Mouse (Mus musculus): ENCODE measurements around the gene Mapkap1.
A peak's percentile ranks its signal among the peaks of the same experiment; 100 is the strongest.

The Mapkap1 gene

DNA sequence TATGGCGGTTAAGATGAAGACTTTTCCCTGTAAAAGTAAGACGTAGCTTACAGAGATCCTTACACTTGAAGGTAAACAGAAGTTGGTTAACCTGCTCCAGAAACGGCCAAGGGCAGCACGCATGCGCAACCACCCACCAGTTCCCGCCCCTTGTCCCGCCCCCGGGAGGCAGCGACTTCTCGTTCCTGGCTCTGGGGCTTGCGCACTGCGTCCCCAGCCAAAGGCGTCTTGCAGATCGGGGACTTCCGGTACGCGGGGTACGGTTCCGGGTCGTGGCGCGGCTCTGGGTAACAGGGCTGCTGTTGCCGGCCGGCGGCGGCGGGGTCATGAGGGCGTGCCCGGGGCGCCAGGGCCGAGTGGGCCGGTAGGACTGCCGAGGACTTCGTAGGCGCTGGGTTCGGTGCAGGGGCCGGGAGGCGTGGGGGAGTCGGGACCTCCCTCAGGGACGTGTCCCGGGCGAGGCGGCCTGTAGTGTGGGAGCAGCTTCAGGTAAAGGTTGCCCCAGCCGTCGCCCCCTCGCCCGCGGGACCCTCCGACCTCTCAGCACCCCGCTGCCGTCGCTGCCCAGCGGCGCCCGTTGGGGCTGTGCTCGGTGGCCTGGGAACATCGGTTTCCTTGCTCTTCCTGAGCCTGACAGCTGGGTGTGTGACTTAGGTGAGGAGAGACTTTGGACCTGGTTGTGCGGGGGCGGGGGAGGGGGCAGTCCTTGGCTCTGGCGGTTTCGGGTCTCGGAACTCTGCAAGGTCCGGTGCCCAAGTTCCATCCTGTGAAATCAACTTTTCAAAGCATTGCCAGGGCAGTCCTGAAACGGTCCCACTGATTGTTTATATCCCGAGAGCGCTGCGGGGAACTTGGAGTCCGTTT, at the start of gene Mapkap1:
Mapkap1 (plus strand) TSS at position 171 of the 864 bp plus-strand sequence.
- peak; percentile 97 for DNase-seq (ENCODE audit: low read depth, low spot score)
- no peaks in the 10 kb centered on the region for H3K27me3 ChIP-seq (ENCODE audit: control insufficient read depth, insufficient read depth, low read length, poor library complexity, severe bottlenecking)
- H3K36me3 ChIP-seq (ENCODE audit: control insufficient read depth, insufficient read depth, low read length, poor library complexity, severe bottlenecking), result no peaks in the 10 kb centered on the region

DNA sequence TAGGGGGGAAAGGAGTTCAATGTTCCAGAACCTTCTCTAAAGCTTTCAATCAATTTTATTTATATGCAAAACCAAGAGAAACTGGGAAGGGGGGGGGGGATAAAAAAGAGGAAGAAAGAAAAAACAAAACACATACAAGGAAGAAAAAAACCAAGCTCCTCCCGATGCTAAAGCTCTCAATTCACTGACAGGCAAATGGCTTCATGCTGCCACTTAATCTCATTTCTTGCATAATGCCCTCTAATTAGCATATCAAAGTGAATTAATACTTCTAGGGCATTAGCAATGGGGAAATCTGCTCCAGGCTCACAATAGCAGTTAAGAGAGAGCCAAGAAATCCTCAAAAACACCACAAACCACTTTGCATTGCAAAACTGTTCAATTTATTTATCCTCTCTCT, 42.9 kb upstream of the Mapkap1 start:
- Histone ChIP-seq H3K27me3 (ENCODE audit: control insufficient read depth, insufficient read depth, low read length, poor library complexity, severe bottlenecking) (no peaks in the 10 kb centered on the region), H3K36me3 (ENCODE audit: control insufficient read depth, insufficient read depth, low read length, poor library complexity, severe bottlenecking) (no peaks in the 10 kb centered on the region)
- DNase-seq (ENCODE audit: low read depth, low spot score), result peak; percentile 13

DNA sequence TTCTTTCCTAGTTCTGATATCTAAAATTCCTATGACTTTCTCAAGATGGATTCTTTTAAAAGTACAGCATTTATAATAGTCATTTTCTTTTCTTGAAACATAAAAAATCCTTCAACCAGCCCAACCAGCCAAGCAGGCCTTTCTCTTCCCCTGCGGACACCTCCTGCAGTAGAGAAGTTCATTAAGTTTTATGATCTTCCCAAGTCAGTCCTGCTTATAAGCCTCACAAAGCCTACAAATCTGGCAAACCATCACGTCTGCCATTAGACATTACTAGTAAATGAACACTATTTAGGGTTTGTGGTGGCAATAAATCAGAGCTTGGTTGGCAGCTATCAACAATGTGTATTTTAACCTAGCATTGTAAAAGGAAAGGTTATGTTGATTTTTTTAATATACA, 39.5 kb upstream of the Mapkap1 start:
- no peaks in the 10 kb centered on the region for H3K27me3 ChIP-seq (ENCODE audit: control insufficient read depth, insufficient read depth, low read length, poor library complexity, severe bottlenecking)
- no peaks in the 10 kb centered on the region for H3K36me3 ChIP-seq (ENCODE audit: control insufficient read depth, insufficient read depth, low read length, poor library complexity, severe bottlenecking)
- DNase-seq (ENCODE audit: low read depth, low spot score), result no peak

DNA sequence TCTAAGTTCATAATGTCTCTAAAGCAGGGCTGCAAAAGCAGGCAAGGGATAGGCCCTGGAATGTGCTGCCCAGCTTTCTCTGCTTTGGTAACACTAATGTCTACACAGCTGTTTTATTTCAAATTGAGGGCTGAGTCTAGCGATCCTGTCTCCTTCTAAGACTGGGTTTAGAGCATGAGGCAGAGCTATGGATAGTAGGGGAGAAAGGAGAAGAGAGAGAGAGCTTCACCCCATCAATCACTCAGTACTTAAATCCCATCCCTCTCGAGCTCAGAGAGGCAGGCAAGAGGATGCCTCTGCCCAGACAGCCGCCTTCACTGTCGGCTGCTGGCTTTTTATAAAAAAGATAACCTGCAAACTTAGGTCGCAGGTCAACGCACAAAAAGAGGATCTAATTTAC, 38.2 kb upstream of the Mapkap1 start:
- Histone ChIP-seq H3K27me3 (ENCODE audit: control insufficient read depth, insufficient read depth, low read length, poor library complexity, severe bottlenecking) (no peaks in the 10 kb centered on the region), H3K36me3 (ENCODE audit: control insufficient read depth, insufficient read depth, low read length, poor library complexity, severe bottlenecking) (no peaks in the 10 kb centered on the region)
- DNase-seq (ENCODE audit: low read depth, low spot score), result no peak

DNA sequence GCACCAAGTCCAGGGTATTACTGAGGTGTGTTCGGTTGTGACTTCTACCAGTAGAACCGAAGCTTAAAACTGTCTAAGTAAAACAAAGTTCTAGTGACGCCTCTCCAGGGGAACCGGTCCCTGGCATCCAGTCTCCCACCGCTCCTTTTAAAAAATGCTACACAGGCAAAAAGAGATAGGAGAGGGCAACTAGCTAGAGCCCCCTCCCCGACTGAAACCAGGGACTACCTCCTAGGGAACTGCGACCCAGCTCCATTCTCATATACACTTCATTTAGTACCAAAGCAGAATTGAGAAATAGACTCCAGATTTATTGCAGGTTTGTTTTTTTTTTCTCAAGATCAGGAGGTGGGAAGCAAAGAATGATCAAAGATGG, 36.2 kb upstream of the Mapkap1 start:
- H3K27me3 ChIP-seq (ENCODE audit: control insufficient read depth, insufficient read depth, low read length, poor library complexity, severe bottlenecking), result no peaks in the 10 kb centered on the region
- DNase-seq (ENCODE audit: low read depth, low spot score), result no peak
- H3K36me3 ChIP-seq (ENCODE audit: control insufficient read depth, insufficient read depth, low read length, poor library complexity, severe bottlenecking), result no peaks in the 10 kb centered on the region

DNA sequence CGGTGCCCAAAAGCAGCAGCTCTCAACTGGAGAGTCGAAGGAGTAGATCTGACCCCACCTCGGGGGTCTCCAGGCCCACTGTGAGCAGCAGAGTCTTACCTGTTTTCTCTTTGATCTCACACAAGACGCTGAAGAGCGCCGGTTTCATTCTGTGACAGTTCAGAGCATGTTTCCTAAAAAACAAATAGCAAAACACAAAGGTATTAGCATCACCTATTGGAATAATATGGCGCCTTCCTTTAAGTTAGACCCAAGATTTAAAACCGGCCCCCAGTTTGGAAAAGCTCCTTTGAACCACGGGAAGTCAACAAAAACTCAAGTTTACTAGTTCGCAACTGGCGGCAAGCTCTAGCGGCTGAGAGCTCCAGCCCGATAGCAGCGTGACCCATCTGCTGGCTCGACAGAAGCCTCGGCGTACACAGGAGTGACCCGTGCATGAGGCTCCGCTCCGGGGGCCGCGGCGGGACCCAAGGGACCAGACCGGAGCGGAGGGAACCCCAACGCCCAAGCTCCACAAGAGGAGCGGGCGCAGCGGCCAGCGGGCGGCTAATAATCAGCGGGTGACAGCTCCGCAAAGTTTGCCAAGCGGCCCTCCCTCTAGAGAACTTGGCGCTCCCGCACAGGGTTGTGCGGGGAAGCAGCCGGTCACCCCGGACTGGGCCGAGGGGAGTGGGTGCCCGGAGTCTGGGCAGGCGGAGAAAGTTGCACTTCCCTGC, 35.7 kb upstream of the Mapkap1 start:
- Histone ChIP-seq H3K36me3 (ENCODE audit: control insufficient read depth, insufficient read depth, low read length, poor library complexity, severe bottlenecking) (no peaks in the 10 kb centered on the region), H3K27me3 (ENCODE audit: control insufficient read depth, insufficient read depth, low read length, poor library complexity, severe bottlenecking) (no peaks in the 10 kb centered on the region)
- peak; percentile 30 for DNase-seq (ENCODE audit: low read depth, low spot score)

DNA sequence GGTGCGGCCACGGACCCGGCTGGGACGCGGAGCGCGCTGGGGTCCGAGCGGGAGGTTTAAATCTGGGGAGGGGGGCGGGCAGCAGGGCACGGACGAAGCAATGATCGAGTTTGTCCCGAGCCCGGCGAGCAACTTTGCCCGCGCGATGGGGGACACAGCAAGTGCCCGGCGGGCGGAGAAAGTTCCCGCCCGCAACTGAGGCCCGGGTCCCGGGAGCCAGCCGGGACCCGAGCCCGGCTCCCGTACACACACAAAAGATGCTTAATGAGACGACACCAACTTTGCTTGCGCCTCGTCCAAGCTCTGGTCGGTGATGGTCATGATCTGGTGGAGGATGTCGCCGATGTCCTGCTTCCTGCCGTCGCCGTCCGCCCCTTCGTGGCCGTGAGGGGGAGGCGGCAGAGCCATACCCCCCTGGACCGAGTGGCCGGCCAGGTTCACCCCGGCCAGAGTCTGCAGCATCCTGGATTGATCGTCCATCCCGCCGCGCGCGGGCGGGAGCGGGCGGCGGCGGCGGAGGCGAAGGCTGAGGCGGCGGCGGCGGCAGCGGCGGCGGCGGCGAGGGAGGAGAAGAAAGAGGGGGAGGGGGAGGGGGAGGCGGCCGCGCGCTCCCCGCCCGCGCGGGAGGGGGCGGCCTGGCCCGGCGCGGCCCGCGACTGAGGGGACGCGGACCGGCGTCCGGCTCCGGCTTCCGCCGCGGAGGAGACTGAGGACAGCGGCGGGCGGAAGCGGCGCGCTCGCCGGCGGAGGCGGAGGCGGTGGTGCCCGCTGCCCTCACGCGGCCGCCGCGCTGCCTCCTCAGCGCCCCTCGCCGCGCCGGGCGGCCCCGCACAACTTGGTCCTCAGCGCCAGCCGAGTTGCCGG, 34.9 kb upstream of the Mapkap1 start:
- DNase-seq (ENCODE audit: low read depth, low spot score), result peak; percentile 58
- H3K27me3 ChIP-seq (ENCODE audit: control insufficient read depth, insufficient read depth, low read length, poor library complexity, severe bottlenecking), result no peaks in the 10 kb centered on the region

DNA sequence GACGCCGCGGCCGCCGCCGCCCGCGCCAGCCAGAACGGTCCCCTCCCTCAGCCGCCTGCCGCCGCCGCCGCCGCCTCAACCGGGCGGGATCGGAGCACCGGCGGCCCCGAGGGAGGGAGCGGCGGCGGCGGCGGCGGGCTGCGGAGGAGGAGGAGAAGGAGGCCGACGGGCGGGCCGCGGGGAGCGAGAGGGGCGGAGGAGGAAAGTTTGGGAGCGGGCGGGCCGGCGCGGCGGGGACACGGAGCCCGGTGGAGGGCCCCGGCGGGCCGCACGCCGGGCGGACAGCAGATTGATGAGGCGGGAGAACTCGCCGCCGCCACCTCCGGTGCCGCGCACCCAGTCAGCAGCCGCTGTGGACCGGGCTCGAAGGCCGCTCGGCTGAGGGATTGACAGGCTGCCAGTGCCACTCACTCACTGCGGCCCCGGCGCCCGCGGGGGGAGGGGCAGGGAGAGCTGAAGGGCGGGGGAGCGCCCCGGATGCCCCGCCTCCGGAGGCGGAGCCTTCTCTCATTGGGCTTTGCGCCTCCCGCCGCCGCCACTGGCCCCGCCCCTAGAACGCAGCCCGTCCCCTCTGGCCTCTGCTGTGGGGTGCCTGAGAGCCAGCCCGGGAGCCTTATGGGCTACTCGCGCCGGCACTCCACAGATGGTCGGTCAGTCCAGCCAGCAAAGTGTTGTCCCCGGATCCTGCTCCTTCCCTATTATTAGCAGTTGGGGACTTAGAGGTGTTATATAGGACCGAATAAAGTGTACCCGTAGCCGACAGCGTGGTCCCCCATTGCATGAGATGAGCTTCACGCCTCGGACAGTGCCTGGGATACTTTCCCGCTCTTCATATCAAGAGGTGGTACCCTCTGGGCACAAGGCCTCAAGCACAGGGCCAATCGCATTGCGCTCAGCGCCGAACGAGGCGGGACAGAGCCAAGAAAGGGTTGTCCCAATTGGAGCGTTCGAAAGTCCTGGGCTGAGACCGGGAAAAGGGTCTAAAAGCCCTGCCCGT, 34.0 kb upstream of the Mapkap1 start, which contains the start of gene Pbx3:
Pbx3 (minus strand) TSS at position 838 of the 997 bp plus-strand sequence.
- DNase-seq (ENCODE audit: low read depth, low spot score), result peak; percentile 96
- Histone ChIP-seq H3K27me3 (ENCODE audit: control insufficient read depth, insufficient read depth, low read length, poor library complexity, severe bottlenecking) (no peaks in the 10 kb centered on the region), H3K36me3 (ENCODE audit: control insufficient read depth, insufficient read depth, low read length, poor library complexity, severe bottlenecking) (no peaks in the 10 kb centered on the region)

More for the DNA sequence above, 34.9 kb upstream of the Mapkap1 start:
- no peaks in the 10 kb centered on the region for H3K36me3 ChIP-seq (ENCODE audit: control insufficient read depth, insufficient read depth, low read length, poor library complexity, severe bottlenecking)

DNA sequence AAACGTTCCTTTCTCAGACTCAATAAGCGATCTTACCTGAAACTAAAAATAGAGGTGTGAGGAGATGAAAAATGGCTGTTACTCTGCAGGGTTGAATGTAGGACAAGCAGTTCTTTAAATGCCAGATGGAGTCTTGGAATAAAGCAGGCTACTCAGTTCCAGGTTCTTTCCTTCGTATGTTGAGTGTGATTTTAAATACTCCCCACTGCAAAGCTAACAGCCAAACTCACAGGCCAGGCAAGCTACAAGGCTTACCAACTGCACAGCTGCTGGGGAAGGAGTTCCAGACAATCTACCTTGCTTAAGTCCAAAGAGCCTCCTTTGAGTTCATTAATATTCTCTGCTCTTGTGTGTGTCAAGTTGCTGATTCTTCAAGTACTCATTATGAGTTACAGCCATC, 32.7 kb upstream of the Mapkap1 start:
- H3K27me3 ChIP-seq (ENCODE audit: control insufficient read depth, insufficient read depth, low read length, poor library complexity, severe bottlenecking), result no peaks in the 10 kb centered on the region
- no peaks in the 10 kb centered on the region for H3K36me3 ChIP-seq (ENCODE audit: control insufficient read depth, insufficient read depth, low read length, poor library complexity, severe bottlenecking)
- no peak for DNase-seq (ENCODE audit: low read depth, low spot score)

DNA sequence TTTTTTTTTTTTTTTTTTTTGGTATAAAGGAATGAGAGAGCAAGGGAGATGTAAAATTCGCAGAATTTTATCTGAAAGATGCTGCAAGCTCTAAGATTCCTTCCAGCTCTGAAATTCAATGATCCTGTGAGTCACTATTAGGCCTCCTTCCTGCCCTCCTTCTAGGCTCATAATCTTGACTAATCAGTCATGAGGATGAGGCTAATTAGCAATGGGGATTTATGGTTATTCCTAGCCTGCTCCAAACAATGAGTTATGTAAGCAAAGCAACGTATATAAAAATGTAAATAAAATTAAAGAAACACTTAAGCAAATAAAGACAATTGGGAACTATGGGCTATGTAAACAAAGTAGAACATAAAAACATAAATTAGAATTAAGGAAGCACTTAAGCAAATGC, 32.2 kb upstream of the Mapkap1 start:
- no peak for DNase-seq (ENCODE audit: low read depth, low spot score)
- no peaks in the 10 kb centered on the region for H3K36me3 ChIP-seq (ENCODE audit: control insufficient read depth, insufficient read depth, low read length, poor library complexity, severe bottlenecking)
- no peaks in the 10 kb centered on the region for H3K27me3 ChIP-seq (ENCODE audit: control insufficient read depth, insufficient read depth, low read length, poor library complexity, severe bottlenecking)

DNA sequence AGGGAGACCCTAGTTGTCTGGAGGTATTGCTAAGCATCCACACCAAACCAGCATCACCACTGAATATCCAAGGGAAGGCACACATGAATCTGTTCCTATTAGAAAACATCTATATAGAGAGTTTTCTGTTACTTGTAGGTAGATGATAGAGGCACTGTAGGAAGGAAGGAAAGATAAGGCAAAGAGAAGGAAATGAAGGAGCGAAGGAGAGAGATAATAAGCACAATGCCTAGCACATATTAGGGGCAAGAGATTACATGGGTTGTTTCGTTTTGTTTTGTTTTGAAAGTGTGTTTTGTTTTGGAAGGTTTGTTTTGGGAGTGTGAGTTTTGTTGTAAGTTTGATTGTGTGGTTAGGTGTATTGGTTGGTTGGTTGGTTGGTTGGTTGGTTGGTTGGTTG, 27.6 kb upstream of the Mapkap1 start:
- Histone ChIP-seq H3K27me3 (ENCODE audit: control insufficient read depth, insufficient read depth, low read length, poor library complexity, severe bottlenecking) (no peaks in the 10 kb centered on the region), H3K36me3 (ENCODE audit: control insufficient read depth, insufficient read depth, low read length, poor library complexity, severe bottlenecking) (no peaks in the 10 kb centered on the region)
- no peak for DNase-seq (ENCODE audit: low read depth, low spot score)

DNA sequence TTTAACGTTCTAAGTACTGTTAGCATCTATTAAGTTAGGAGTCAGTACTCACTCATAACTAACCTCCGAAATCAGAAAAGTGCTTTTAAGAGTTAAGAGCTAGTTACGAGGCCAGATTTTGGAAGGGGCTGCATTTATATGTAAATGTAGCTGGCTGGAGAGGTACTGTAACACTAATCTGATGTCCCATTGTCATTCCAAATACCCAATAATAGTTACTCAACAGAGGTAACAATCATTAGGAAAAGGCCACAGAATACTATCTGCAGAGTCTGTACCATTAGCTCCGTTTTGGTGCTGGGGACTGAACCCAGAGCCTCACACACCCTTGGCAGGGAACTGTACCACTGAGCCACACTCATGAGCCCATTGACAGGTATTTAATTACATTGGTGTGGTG, 7.0 kb upstream of the Mapkap1 start:
- no peaks in the 10 kb centered on the region for H3K36me3 ChIP-seq (ENCODE audit: control insufficient read depth, insufficient read depth, low read length, poor library complexity, severe bottlenecking)

DNA sequence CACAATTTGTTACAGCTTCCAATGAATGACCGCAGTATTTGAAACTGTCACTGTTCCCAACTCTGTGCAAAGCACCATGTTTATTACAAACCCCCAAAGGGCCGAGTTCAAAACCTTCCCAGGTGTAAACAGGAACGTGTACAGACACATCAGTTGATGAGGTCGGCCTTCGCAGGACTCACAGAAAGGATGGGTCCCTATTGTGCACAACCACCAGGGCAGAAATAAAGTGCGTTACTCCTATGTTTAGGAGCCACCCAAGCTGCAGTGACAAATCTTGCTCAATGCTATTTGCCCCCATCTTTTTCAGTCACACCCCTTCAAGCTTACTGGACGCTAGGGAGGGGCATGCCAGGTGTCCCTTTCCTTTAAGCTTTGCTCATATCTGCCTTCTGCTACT, 1.0 kb downstream of the Mapkap1 start:
- Histone ChIP-seq H3K36me3 (ENCODE audit: control insufficient read depth, insufficient read depth, low read length, poor library complexity, severe bottlenecking) (no peaks in the 10 kb centered on the region), H3K27me3 (ENCODE audit: control insufficient read depth, insufficient read depth, low read length, poor library complexity, severe bottlenecking) (no peaks in the 10 kb centered on the region)
- DNase-seq (ENCODE audit: low read depth, low spot score), result peak; percentile 6

More for the DNA sequence above, 7.0 kb upstream of the Mapkap1 start:
- no peaks in the 10 kb centered on the region for H3K27me3 ChIP-seq (ENCODE audit: control insufficient read depth, insufficient read depth, low read length, poor library complexity, severe bottlenecking)
- DNase-seq (ENCODE audit: low read depth, low spot score), result no peak

DNA sequence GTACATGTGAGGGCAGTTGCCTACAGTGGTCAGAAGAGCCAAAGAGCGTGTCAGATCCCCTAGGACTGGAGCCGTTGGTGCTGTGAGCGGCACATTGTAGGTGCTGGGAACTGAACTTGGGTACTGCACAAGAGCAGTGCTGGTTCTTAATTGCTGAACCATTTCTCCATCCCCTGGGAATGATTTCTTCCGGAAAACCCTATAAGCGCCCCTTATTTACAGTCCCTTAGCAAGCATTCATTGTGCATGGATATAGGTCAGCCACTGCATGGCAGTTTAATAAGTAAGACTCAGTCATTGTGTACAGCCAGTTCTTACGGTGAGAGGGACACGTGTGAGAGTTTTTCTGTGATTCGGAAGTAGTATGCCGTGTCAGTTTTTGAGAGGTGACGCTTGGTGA, 1.8 kb downstream of the Mapkap1 start:
- Histone ChIP-seq H3K36me3 (ENCODE audit: control insufficient read depth, insufficient read depth, low read length, poor library complexity, severe bottlenecking) (no peaks in the 10 kb centered on the region), H3K27me3 (ENCODE audit: control insufficient read depth, insufficient read depth, low read length, poor library complexity, severe bottlenecking) (no peaks in the 10 kb centered on the region)
- no peak for DNase-seq (ENCODE audit: low read depth, low spot score)
